Mouse (Mus musculus): ENCODE measurements around the gene Card9. TPM values are rescaled to one million over a fixed set of nuclear protein-coding genes. Genes with fewer than 3 reads are reported as not detected.

The Card9 gene
- polyA plus RNA-seq, 1 experiment from 2014 or later: 1.9 TPM

- Histone ChIP-seq H3K27ac (replicated peaks) (0 out of 2 replicates have a peak overlapping the region, but pooled peaks have one; percentile 9), H3K27me3 (ENCODE audit: low read depth, poor library complexity, severe bottlenecking) (no peaks in the 10 kb centered on the region), H3K9me3 (replicated peaks) (no peaks in the 10 kb centered on the region), H3K36me3 (peaks cover 61% of the 10 kb centered on the region), H3K4me3 (0 out of 2 replicates have a peak overlapping the region, but pooled peaks have one; percentile 14), H3K4me1 (peaks cover 64% of the 10 kb centered on the region)
- WGBS: 93% methylated on average over 9 of the region's 9 CpGs
- DNase-seq (ENCODE audit: low spot score): no peak
Observed at GRCm38 (mm10) chr2:26319109-26319508, 41.6 kb downstream of the Card9 start.

GRCm38 (mm10) chr2:26317991-26318672 is 42.6 kb downstream of the Card9 start:
- peaks cover 66% of the 10 kb centered on the region for H3K4me1 ChIP-seq
- H3K27me3 ChIP-seq (ENCODE audit: low read depth, poor library complexity, severe bottlenecking): no peaks in the 10 kb centered on the region
- peaks cover 51% of the 10 kb centered on the region for H3K36me3 ChIP-seq
- no peak for DNase-seq (ENCODE audit: low spot score)
- peak overlapping the region; percentile 42; the same call in 1 of the 2 replicates for H3K27ac ChIP-seq (replicated peaks)
- peak overlapping the region; percentile 93; the same call in 1 of the 2 replicates for H3K4me3 ChIP-seq
- WGBS: 88% methylated on average over 3 of the region's 3 CpGs
- H3K9me3 ChIP-seq (replicated peaks): no peaks in the 10 kb centered on the region

- H3K4me3 ChIP-seq: peak overlapping the region; percentile 93
- 78% methylated on average over 3 of the region's 3 CpGs for WGBS
- peaks cover 44% of the 10 kb centered on the region for H3K36me3 ChIP-seq
Observed at GRCm38 (mm10) chr2:26317371-26317770, 43.3 kb downstream of the Card9 start.

GRCm38 (mm10) chr2:26316576-26317246 is 44.0 kb downstream of the Card9 start:
- H3K4me1 ChIP-seq: peaks cover 72% of the 10 kb centered on the region
- DNase-seq (ENCODE audit: low spot score): no peak
- peaks cover 37% of the 10 kb centered on the region for H3K36me3 ChIP-seq
- no peaks in the 10 kb centered on the region for H3K9me3 ChIP-seq (replicated peaks)
- peak overlapping the region; percentile 93 for H3K4me3 ChIP-seq
- peak overlapping the region; percentile 98 for H3K27ac ChIP-seq (replicated peaks)
- 78% methylated on average over 9 of the region's 9 CpGs for WGBS
- H3K27me3 ChIP-seq (ENCODE audit: low read depth, poor library complexity, severe bottlenecking): no peaks in the 10 kb centered on the region

More at GRCm38 (mm10) chr2:26317371-26317770, 43.3 kb downstream of the Card9 start:
- Histone ChIP-seq H3K4me1 (peaks cover 71% of the 10 kb centered on the region), H3K9me3 (replicated peaks) (no peaks in the 10 kb centered on the region), H3K27ac (replicated peaks) (peak overlapping the region; percentile 98; the same call in 1 of the 2 replicates), H3K27me3 (ENCODE audit: low read depth, poor library complexity, severe bottlenecking) (no peaks in the 10 kb centered on the region)
- no peak for DNase-seq (ENCODE audit: low spot score)

- Histone ChIP-seq H3K9me3 (replicated peaks) (no peaks in the 10 kb centered on the region), H3K27ac (replicated peaks) (peak overlapping the region; percentile 98), H3K36me3 (peaks cover 31% of the 10 kb centered on the region), H3K4me3 (peak overlapping the region; percentile 93), H3K27me3 (ENCODE audit: low read depth, poor library complexity, severe bottlenecking) (no peaks in the 10 kb centered on the region), H3K4me1 (peaks cover 73% of the 10 kb centered on the region)
- DNase-seq (ENCODE audit: low spot score): no peak
- WGBS: 2% methylated on average over 11 of the region's 11 CpGs
Observed at GRCm38 (mm10) chr2:26315925-26316311, 44.8 kb downstream of the Card9 start.

- Histone ChIP-seq H3K4me1 (peaks cover 67% of the 10 kb centered on the region), H3K36me3 (peaks cover 25% of the 10 kb centered on the region), H3K9me3 (replicated peaks) (no peaks in the 10 kb centered on the region), H3K27me3 (ENCODE audit: low read depth, poor library complexity, severe bottlenecking) (no peaks in the 10 kb centered on the region), H3K27ac (replicated peaks) (peak within 1 kb of the TSS; percentile 98), H3K4me3 (peak within 1 kb of the TSS; percentile 93)
- peak; percentile 92 for DNase-seq (ENCODE audit: low spot score)
- WGBS: under 1% methylated on average over 66 of the region's 66 CpGs
Observed at GRCm38 (mm10) chr2:26315072-26315924, 45.4 kb downstream of the Card9 start, which contains the start of gene Gpsm1. Gene Gpsm1 (plus strand): TSS chr2:26315515.

GRCm38 (mm10) chr2:26314281-26315071 is 46.2 kb downstream of the Card9 start:
- Histone ChIP-seq H3K4me3 (peak overlapping the region; percentile 93), H3K4me1 (peaks cover 70% of the 10 kb centered on the region), H3K27me3 (ENCODE audit: low read depth, poor library complexity, severe bottlenecking) (no peaks in the 10 kb centered on the region), H3K27ac (replicated peaks) (peak overlapping the region; percentile 98), H3K36me3 (peaks cover 17% of the 10 kb centered on the region), H3K9me3 (replicated peaks) (no peaks in the 10 kb centered on the region)
- peak; percentile 54 for DNase-seq (ENCODE audit: low spot score)
- WGBS: 67% methylated on average over 13 of the region's 13 CpGs

- H3K4me3 ChIP-seq: no peak overlapping the region
- H3K36me3 ChIP-seq: peaks cover 8% of the 10 kb centered on the region; the same call in 1 of the 2 replicates
- H3K4me1 ChIP-seq: peaks cover 66% of the 10 kb centered on the region
- no peaks in the 10 kb centered on the region for H3K27me3 ChIP-seq (ENCODE audit: low read depth, poor library complexity, severe bottlenecking)
- WGBS: 84% methylated on average over 1 of the region's 1 CpGs
- H3K27ac ChIP-seq (replicated peaks): 0 out of 2 replicates have a peak overlapping the region, but pooled peaks have one; percentile 57
- DNase-seq (ENCODE audit: low spot score): no peak
- H3K9me3 ChIP-seq (replicated peaks): no peaks in the 10 kb centered on the region
Observed at GRCm38 (mm10) chr2:26313394-26313793, 47.3 kb downstream of the Card9 start.

GRCm38 (mm10) chr2:26312812-26313211 is 47.9 kb downstream of the Card9 start:
- no peak for DNase-seq (ENCODE audit: low spot score)
- Histone ChIP-seq H3K27me3 (ENCODE audit: low read depth, poor library complexity, severe bottlenecking) (no peaks in the 10 kb centered on the region), H3K9me3 (replicated peaks) (no peaks in the 10 kb centered on the region), H3K4me3 (no peak overlapping the region), H3K4me1 (peaks cover 61% of the 10 kb centered on the region), H3K27ac (replicated peaks) (no peak overlapping the region), H3K36me3 (0 out of 2 replicates have a peak, but pooled peaks cover 2% of the 10 kb centered on the region)
- WGBS: 70% methylated on average over 2 of the region's 2 CpGs

- DNase-seq (ENCODE audit: low spot score): no peak
- no peaks in the 10 kb centered on the region for H3K9me3 ChIP-seq (replicated peaks)
- 72% methylated on average over 5 of the region's 5 CpGs for WGBS
- no peaks in the 10 kb centered on the region for H3K27me3 ChIP-seq (ENCODE audit: low read depth, poor library complexity, severe bottlenecking)
- H3K4me1 ChIP-seq: peaks cover 52% of the 10 kb centered on the region
- no peak overlapping the region for H3K4me3 ChIP-seq
- H3K36me3 ChIP-seq: no peaks in the 10 kb centered on the region
- H3K27ac ChIP-seq (replicated peaks): 0 out of 2 replicates have a peak overlapping the region, but pooled peaks have one; percentile 13
Observed at GRCm38 (mm10) chr2:26311936-26312335, 48.8 kb downstream of the Card9 start.

- Histone ChIP-seq H3K9me3 (replicated peaks) (no peaks in the 10 kb centered on the region), H3K4me3 (no peak overlapping the region), H3K4me1 (peaks cover 31% of the 10 kb centered on the region), H3K27me3 (ENCODE audit: low read depth, poor library complexity, severe bottlenecking) (no peaks in the 10 kb centered on the region), H3K27ac (replicated peaks) (peak overlapping the region; percentile 64), H3K36me3 (no peaks in the 10 kb centered on the region)
- 33% methylated on average over 10 of the region's 10 CpGs for WGBS
- peak; percentile 48 for DNase-seq (ENCODE audit: low spot score)
Observed at GRCm38 (mm10) chr2:26309739-26310138, 51.0 kb downstream of the Card9 start.
